Mouse (Mus musculus) liver, embryonic 16.5 days (tissue): ENCODE results near the gene Traip. TPM values are rescaled to one million over a fixed set of nuclear protein-coding genes. Genes with fewer than 3 reads are reported as not detected.

Experiments
- polyA plus RNA-seq: library from polyadenylated mRNA; unstranded; fragments of >200 nt; fragmentation: Nextera tagmentation; extraction: Ambion mirVana; gene quantifications from 2 replicates; pipeline ENCODE4 v1.2.1, GENCODE M21; 2015

The Traip gene
- polyA plus RNA-seq, 1 experiment from 2014 or later, result 11.1 TPM

Other genes starting within 250 kb of the Traip start
- gene Sema3f, start 239.7 kb upstream of the Traip start, polyA plus RNA-seq, result 0.41 and 0.86 TPM in 2 replicates
- 72.7 and 78.3 TPM in 2 replicates for gene Rbm5, start 179.1 kb upstream of the Traip start, polyA plus RNA-seq
- gene Rbm6, start 76.9 kb upstream of the Traip start, polyA plus RNA-seq, result 25.8 and 26.6 TPM in 2 replicates
- gene Mon1a, start 62.0 kb upstream of the Traip start, polyA plus RNA-seq, result 3.6 and 4.1 TPM in 2 replicates
- 1.3 and 2.8 TPM in 2 replicates for gene Mst1r, start 43.3 kb upstream of the Traip start, polyA plus RNA-seq
- gene Actl11, start 21.7 kb upstream of the Traip start, polyA plus RNA-seq, result not detected in 2 replicates
- gene Camkv, start 14.5 kb upstream of the Traip start, polyA plus RNA-seq, result 0.11 TPM in 2 replicates
- 43.8 and 47.7 TPM in 2 replicates for gene Uba7, start 25.4 kb downstream of the Traip start, polyA plus RNA-seq
- 0.41 and 0.49 TPM in 2 replicates for gene Gm20661, start 32.9 kb downstream of the Traip start, polyA plus RNA-seq
- 41.0 and 46.1 TPM in 2 replicates for gene Inka1, start 35.7 kb downstream of the Traip start, polyA plus RNA-seq
- 1.0 and 1.2 TPM in 2 replicates for gene Cdhr4, start 42.4 kb downstream of the Traip start, polyA plus RNA-seq
- 0.22 and 0.48 TPM in 2 replicates for gene Gm20662, start 46.2 kb downstream of the Traip start, polyA plus RNA-seq
- 39.1 and 45.3 TPM in 2 replicates for gene Ip6k1, start 52.4 kb downstream of the Traip start, polyA plus RNA-seq
- 12.9 and 13.8 TPM in 2 replicates for gene Gmppb, start 99.1 kb downstream of the Traip start, polyA plus RNA-seq
- gene Amigo3, start 103.0 kb downstream of the Traip start, polyA plus RNA-seq, result 1.6 and 2.1 TPM in 2 replicates
- gene Mst1, start 130.3 kb downstream of the Traip start, polyA plus RNA-seq, result 52.5 and 62.0 TPM in 2 replicates
- 92.7 and 106 TPM in 2 replicates for gene Rnf123, start 133.2 kb downstream of the Traip start, polyA plus RNA-seq
- gene Apeh, start 144.5 kb downstream of the Traip start, polyA plus RNA-seq, result 167 and 172 TPM in 2 replicates
- gene Bsn, start 240.2 kb downstream of the Traip start, polyA plus RNA-seq, result 1.0 and 1.2 TPM in 2 replicates